Mouse (Mus musculus) thymus, postnatal 14 days (tissue): ENCODE measurements around the gene Ube2f.
A peak's percentile ranks its signal among the peaks of the same experiment; 100 is the strongest.

Source experiments
- DNase-seq: peaks from one replicate; pipeline ENCODE4 v3.0.0; 2021

Gene Ube2f

GRCm38 (mm10) chr1:91249564-91250414 lies at the start of gene Ube2f:
Ube2f (plus strand) TSS chr1:91250304.
- peak; percentile 87 for DNase-seq

GRCm38 (mm10) chr1:91201122-91201521 lies 49.0 kb upstream of the Ube2f start:
- DNase-seq: no peak

DNA sequence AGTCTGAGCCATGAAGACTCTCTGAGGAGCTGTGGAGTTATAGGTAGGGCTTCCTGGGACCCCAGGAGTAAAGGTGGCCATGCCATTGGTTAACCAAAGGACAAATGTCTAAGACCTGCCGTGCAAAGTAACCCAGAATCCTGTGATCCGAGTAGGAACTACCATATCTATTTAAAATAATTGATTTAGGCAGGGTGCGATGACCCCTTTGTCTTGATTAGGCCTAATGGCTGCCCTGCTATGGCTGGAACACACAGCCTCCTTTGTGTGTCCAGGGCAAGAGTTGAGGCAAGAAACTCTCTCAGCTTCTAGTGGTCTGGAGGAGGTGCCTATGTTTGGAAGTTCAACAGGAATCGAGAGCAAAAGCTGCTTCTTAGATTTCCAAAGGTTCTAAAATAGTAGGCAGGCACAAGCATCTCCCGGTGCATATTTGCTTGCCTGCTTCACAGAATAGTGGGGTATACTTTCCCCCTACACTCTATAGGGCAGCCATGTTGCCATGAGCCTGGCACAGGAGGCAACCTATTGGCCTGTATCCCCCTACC lies 45.8 kb upstream of the Ube2f start:
- no peak for DNase-seq

DNA sequence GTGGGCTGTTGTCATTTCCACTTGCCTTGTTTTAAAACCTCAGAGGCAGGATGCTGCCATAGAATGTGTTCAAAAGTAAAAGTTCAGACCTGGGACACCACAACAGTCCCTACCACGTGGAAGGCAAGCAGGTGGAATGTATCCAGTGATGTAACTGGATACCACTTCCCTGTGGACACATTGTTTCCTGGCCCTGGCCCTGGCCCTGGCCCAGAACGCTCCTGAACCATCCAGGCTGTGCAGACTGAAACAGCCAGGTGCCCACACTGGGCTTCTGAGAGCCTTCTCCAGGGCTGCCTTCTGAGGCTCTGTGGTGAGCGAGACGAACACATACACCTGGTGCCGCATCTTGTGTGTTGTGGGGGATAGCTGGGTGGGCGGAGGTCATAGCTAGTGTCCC lies 44.5 kb upstream of the Ube2f start:
- DNase-seq: no peak

DNA sequence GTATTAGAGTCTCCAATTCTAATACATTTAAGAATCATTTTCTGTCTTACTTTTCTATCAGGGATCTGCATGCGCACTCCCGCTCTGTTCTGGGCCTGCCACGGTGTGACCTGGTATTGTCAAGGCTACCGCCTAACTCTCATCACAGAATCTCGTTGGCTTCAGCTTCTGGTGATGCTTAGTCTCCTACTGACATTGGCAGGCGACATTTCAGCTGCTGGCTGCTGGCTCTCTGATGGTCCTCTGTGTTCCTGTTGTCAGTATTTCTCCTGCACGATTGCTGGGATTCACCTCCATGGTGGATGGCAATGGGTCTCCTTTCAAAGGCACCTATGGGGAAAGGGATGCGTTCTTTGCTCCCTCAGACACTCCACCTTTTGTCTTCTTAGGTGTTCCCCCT lies 43.8 kb upstream of the Ube2f start:
- DNase-seq: no peak

GRCm38 (mm10) chr1:91206873-91207272 lies 43.2 kb upstream of the Ube2f start:
- no peak for DNase-seq

- DNase-seq: no peak
These were observed 42.6 kb upstream of the Ube2f start for GRCm38 (mm10) chr1:91207334-91208074.

DNA sequence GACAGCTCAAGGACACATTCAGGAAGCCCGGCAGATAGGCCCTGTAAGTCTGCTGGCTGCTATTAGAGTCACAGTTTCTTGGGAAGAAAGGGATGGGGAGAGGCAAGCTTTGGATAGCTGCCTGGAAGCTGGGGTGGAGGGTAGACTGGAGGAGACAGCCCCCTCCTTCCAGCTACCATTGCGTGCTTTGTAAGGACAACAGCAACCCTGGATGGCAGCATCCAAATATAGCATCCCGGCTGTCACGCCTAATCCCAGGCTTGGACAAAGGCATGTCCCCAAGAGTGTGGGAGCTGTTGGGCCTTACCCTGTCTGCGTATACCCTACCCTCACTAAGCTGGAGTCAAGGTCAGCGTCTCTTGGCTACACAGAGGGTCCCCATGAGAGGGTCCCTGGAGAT lies 40.8 kb upstream of the Ube2f start:
- no peak for DNase-seq

DNA sequence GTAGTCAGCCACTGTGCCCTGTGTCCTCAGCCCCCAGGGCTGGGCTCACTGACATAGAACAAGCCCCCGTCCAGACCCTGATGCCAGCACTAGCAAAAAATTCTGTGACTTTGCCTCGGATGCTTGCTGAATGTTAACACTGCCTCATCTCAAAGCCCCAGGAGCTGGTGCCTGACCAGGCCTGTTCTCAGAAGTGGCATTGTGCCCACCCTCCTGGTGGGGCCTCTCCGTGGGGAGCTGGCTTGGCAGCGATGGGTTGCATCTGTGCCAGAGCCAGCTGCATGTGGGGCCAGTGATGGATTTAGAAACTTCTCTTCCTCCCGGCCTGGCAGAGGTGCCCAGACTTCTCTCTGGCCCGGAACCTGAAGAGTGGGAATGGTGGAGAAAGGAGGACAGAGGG lies 40.3 kb upstream of the Ube2f start:
- DNase-seq: no peak

GRCm38 (mm10) chr1:91211099-91211498 lies 39.0 kb upstream of the Ube2f start:
- DNase-seq: peak; percentile 84

DNA sequence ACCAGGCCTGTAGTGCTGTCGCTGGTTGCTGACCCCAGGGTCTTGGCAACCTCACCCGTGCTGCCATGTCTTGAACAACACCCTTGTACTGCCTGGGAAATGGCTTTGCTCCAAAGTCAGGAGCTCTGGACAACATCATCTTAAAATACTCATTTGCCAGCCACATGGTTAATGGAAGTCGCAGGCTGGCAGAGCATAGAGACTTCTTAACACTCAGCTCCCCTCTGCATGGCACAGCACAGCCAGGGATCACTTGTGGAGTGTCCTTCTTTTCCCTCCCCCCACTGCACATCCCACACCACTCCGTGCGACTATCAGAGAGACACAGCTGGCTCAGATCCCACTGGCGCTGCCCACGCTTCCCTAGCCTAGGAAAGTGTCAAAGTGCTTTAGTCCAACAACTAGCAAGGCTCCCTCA lies 38.5 kb upstream of the Ube2f start:
- no peak for DNase-seq

DNA sequence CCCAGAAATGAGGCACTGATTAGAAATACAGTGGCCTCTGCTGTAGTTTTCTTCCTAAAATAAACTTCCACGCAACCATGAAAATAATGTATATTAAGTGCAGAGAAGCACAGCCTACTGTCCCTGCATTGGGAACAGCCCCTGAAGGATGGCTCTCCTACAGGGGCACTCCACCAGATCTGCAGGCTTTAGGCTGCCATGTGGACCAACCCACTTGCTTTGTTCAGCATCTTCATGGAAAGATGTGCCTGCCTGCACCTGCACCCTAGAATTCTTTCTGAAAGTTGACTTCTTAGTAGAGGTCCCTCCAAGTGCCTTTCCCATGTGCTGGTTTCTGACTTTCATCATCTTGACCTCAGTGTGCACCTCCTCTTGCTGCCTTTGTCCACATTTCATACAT lies 34.8 kb upstream of the Ube2f start:
- DNase-seq: no peak

DNA sequence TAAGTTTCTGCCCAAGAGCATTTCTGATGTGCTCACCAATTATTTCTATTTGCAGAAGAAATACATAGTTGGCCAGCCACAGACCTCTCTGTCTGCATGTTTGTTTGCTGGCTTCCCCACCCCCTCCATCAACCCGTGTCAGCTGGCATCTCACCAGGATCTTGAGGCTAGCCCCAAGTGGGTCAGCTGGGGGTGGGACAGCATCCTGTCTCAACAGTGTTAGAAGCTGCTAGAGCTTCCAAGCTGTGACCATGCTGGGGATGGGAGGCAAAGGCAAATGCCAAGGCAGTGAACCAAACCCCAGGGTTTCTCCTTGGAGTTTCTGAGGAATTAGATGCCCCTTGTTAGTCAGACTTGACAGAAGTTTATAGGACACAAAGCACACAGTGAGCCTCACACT lies 34.1 kb upstream of the Ube2f start:
- DNase-seq: no peak

DNA sequence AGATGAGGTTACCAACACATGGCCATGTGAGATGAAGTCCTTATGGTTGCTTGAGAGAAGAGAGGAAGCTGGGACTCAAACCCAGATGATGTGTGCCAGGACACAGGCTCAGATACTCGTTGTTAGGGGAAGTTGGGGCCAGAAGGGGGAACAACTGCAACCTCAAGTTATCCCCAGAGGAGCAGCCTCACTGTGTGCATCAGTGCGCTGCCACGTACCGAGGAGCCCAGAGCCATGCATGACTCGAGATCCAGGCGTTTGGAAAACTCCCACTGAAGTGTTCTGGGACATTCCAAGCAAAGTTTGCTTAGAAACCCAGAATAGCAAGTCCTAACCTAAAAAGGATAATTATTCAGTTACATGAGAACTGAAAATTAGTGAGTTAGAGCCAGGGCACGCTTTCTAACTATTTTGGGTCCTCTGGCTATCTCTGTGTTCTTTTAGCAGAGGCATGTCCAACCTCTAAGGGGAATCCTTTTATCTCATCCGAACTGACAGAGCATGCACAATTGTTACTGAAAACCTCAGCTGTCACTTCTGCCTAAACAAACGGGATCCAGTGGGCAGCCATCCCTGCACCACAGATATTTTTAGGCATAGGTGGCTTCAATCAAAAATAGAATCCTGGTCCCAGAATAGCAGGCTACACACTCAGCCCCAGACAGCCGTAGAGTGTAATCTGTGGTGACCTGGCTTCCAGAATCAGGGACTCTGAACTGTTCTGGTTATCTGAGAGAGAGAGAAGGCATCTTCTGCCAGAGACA lies 33.4 kb upstream of the Ube2f start:
- DNase-seq: no peak

GRCm38 (mm10) chr1:91219641-91220321 lies 30.3 kb upstream of the Ube2f start:
- DNase-seq: no peak

GRCm38 (mm10) chr1:91220322-91220672 lies 29.8 kb upstream of the Ube2f start:
- DNase-seq: no peak

DNA sequence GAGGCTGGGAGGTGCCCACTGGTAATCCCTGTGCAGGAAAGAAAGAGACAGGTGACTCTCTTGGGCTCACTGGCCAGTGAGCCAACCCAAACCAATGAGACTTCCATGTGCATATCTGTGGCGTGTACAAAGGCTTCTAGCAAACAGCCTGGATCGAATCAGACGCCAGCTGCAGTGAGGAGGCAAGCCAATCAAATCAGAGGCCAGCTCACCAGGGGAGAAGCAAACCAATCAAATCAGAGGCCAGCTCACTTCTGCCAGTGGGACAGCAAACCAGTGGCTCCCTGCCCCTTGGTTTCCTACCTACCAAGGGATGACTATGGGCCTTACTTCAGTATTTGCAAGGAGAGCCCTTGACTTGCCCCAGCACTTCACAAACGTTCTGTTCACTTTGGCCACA lies 23.5 kb upstream of the Ube2f start:
- no peak for DNase-seq

- DNase-seq: no peak
These were observed 22.6 kb upstream of the Ube2f start for GRCm38 (mm10) chr1:91227381-91228054.

- DNase-seq: no peak
These were observed 19.0 kb upstream of the Ube2f start for GRCm38 (mm10) chr1:91231142-91231541.

DNA sequence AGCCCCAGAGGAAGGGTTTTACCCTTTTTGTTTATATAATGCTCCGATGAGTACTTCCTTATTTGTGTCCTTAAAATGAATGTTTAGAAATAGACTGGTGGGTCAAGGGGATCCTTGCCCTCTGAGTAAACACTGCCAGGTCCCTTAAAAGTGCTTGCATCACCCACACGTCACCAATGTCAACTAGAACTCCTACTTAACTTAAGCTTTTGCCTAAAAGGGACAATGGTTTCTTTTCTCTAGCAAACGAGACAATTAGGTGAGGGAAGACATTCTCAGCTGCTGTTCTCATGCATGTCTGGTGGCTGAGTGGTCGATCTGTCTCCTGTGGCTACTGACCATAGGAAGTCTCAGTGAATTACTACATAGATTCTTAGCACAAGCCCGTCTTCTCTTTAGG lies 18.2 kb upstream of the Ube2f start:
- DNase-seq: no peak

DNA sequence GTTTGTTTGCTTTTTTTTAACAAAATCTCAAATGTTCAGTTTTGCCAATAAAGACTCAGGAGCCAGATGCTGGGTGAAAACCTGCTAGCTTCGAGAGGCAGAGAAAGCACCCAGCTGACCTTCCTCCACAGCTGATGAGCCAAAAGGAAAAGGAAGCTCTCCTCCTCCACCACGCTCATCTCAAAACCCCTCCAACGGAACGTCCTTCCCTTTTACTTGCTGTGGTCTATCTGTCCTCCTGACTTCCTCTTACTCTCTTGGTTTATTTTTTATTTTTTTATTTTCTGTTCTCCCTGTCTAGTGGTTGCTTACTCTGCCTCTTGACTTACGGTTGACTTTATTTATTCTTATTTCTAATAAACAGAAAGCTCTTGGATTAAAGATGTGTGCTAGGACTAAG lies 14.7 kb upstream of the Ube2f start:
- DNase-seq: no peak

- no peak for DNase-seq
These were observed 12.4 kb upstream of the Ube2f start for GRCm38 (mm10) chr1:91237676-91238075.
